Mouse (Mus musculus) liver, embryonic 14.5 days (tissue): Measurements from ENCODE around the gene Arhgef40.

Experiments
- CTCF ChIP-seq: IDR thresholded peaks from 2 replicates; pipeline ENCODE4 v1.5.1; 2016; ENCODE audit warnings: antibody characterized with exemption, low read depth, control low read depth
- EP300 ChIP-seq: IDR thresholded peaks from 2 replicates; pipeline ENCODE4 v1.6.1; 2016; ENCODE audit warnings: antibody characterized with exemption, low read depth

- TF ChIP-seq CTCF (peak; percentile 53), EP300 (no peak)
Measured at GRCm38 (mm10) chr14:52006241-52006640, 21.7 kb downstream of the Arhgef40 start.
